Comparison of ENCODE assay signal across 8 mouse cellular contexts in the genomic region with DNA sequence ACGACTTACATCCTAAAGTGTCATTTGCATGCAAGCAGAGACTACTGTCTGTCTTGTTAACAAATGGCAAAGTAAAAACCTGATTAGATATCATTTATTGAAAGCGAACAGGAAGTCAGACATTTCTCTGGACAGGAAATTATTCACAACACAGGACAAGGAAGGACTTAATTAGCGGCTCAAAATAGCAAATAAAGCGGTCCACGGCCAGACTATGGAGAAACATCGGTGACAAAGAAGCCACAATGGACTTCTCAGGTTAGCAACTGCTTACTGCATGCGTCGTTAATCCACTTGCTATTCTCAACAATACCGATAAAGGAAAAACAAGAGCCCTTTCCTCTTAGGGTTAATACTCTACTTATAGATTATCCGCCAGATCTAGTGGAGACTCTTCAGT. TPM values are rescaled to one million over a fixed set of nuclear protein-coding genes. Genes with fewer than 3 reads are reported as not detected.
DNase-seq lines count a peak whose midpoint lies in the region; ATAC-seq lines count a peak whose summit lies in the region.

No protein-coding gene starts in this region.

- no peak for DNase-seq in neural tube, embryonic 11.5 days (ENCODE audit: low spot score)
- DNase-seq in neural tube, embryonic 10.5 days (ENCODE audit: extremely low spot score, low spot score): no peak
- no peak for DNase-seq in embryonic facial prominence, embryonic 14.5 days (ENCODE audit: low spot score)
- no peak for DNase-seq in gastrocnemius, postnatal 4 days (ENCODE audit: low spot score in 2 of 2)
- DNase-seq in left cerebral cortex, postnatal 36 days (ENCODE audit: low spot score in 2 of 2): no peak

- no peaks in the 10 kb centered on the region for H3K4me1 ChIP-seq in neural tube, embryonic 11.5 days (ENCODE audit: control insufficient read depth, insufficient read depth, low read length)
- H3K4me1 ChIP-seq in embryonic facial prominence, embryonic 14.5 days (ENCODE audit: control insufficient read depth, insufficient read depth, low read length): peaks cover 15% of the 10 kb centered on the region
- H3K4me1 ChIP-seq in limb, embryonic 12.5 days (replicated peaks): peaks cover 16% of the 10 kb centered on the region
- peaks cover 9% of the 10 kb centered on the region for H3K4me1 ChIP-seq in stomach, embryonic 15.5 days

- intact Hi-C loops in left cerebral cortex, postnatal 36 days (cut with DNase I): loop anchor here (1.0 to 5.0 kb wide), 2 partner anchors 44 to 1977 kb away; partner anchors contain the start of genes Dhodh and Psmd7

- peaks cover 5% of the 10 kb centered on the region; the same call in 1 of the 2 replicates for H3K36me3 ChIP-seq in neural tube, embryonic 11.5 days (ENCODE audit: control insufficient read depth, insufficient read depth, low read length)
- H3K36me3 ChIP-seq in embryonic facial prominence, embryonic 14.5 days (ENCODE audit: control insufficient read depth, insufficient read depth, low read length): peaks cover 40% of the 10 kb centered on the region
- peaks cover 40% of the 10 kb centered on the region for H3K36me3 ChIP-seq in limb, embryonic 12.5 days
- peaks cover 24% of the 10 kb centered on the region for H3K36me3 ChIP-seq in stomach, embryonic 15.5 days

- peak overlapping the region; percentile 94 for H3K4me3 ChIP-seq in neural tube, embryonic 11.5 days (ENCODE audit: low read depth, low read length)
- peak overlapping the region; percentile 72 for H3K4me3 ChIP-seq in embryonic facial prominence, embryonic 14.5 days (ENCODE audit: low read depth, low read length)
- peak overlapping the region; percentile 89 for H3K4me3 ChIP-seq in limb, embryonic 12.5 days (replicated peaks)
- peak overlapping the region; percentile 90 for H3K4me3 ChIP-seq in stomach, embryonic 15.5 days (replicated peaks)

- peak overlapping the region; percentile 83 for H3K4me2 ChIP-seq in neural tube, embryonic 11.5 days (ENCODE audit: low read depth)
- H3K4me2 ChIP-seq in embryonic facial prominence, embryonic 14.5 days (ENCODE audit: low read depth, low read length): peak overlapping the region; percentile 82
- peak overlapping the region; percentile 80 for H3K4me2 ChIP-seq in limb, embryonic 12.5 days
- peak overlapping the region; percentile 73 for H3K4me2 ChIP-seq in stomach, embryonic 15.5 days

- no peak for ATAC-seq in neural tube, embryonic 11.5 days (ENCODE audit: insufficient read depth, low FRiP score, low TSS enrichment)
- no peak for ATAC-seq in embryonic facial prominence, embryonic 14.5 days (ENCODE audit: low read depth)
- no peak for ATAC-seq in limb, embryonic 12.5 days (ENCODE audit: insufficient number of reproducible peaks, insufficient read depth, low FRiP score, low TSS enrichment, low read depth)
- no peak for ATAC-seq in stomach, embryonic 15.5 days (ENCODE audit: insufficient read depth, low FRiP score, low read depth)
- no peak for ATAC-seq in frontal cortex, adult (ENCODE audit: low TSS enrichment)

- WGBS in neural tube, embryonic 11.5 days: 5% methylated on average over 10 of the region's 10 CpGs
- WGBS in embryonic facial prominence, embryonic 14.5 days: 4% methylated on average over 10 of the region's 10 CpGs
- WGBS in limb, embryonic 12.5 days: 4% methylated on average over 10 of the region's 10 CpGs
- 3% methylated on average over 10 of the region's 10 CpGs for WGBS in stomach, embryonic 15.5 days

- H3K9ac ChIP-seq in neural tube, embryonic 11.5 days (ENCODE audit: low read length): peak overlapping the region; percentile 96
- peak overlapping the region; percentile 91 for H3K9ac ChIP-seq in embryonic facial prominence, embryonic 14.5 days (ENCODE audit: low read depth, low read length)
- peak overlapping the region; percentile 93 for H3K9ac ChIP-seq in limb, embryonic 12.5 days (replicated peaks)
- peak overlapping the region; percentile 91 for H3K9ac ChIP-seq in stomach, embryonic 15.5 days

- no peaks in the 10 kb centered on the region for H3K27me3 ChIP-seq in neural tube, embryonic 11.5 days (ENCODE audit: control insufficient read depth, insufficient read depth, low read length)
- no peaks in the 10 kb centered on the region for H3K27me3 ChIP-seq in embryonic facial prominence, embryonic 14.5 days (replicated peaks; ENCODE audit: control insufficient read depth, insufficient read depth, low read length)
- H3K27me3 ChIP-seq in limb, embryonic 12.5 days: no peaks in the 10 kb centered on the region
- H3K27me3 ChIP-seq in stomach, embryonic 15.5 days (replicated peaks): no peaks in the 10 kb centered on the region

- no peaks in the 10 kb centered on the region for H3K9me3 ChIP-seq in neural tube, embryonic 11.5 days (ENCODE audit: control insufficient read depth, low read length)
- no peaks in the 10 kb centered on the region for H3K9me3 ChIP-seq in embryonic facial prominence, embryonic 14.5 days (ENCODE audit: control insufficient read depth, low read length)
- H3K9me3 ChIP-seq in limb, embryonic 12.5 days: no peaks in the 10 kb centered on the region
- no peaks in the 10 kb centered on the region for H3K9me3 ChIP-seq in stomach, embryonic 15.5 days

- H3K27ac ChIP-seq in neural tube, embryonic 11.5 days (ENCODE audit: low read depth, low read length): no peak overlapping the region
- H3K27ac ChIP-seq in embryonic facial prominence, embryonic 14.5 days (replicated peaks; ENCODE audit: low read depth, low read length): peak overlapping the region; percentile 87
- no peak overlapping the region; the same call in 1 of the 2 replicates for H3K27ac ChIP-seq in limb, embryonic 12.5 days
- peak overlapping the region; percentile 95 for H3K27ac ChIP-seq in stomach, embryonic 15.5 days

RNA-seq across cellular contexts. Expression of gene Dhx38, which starts 0.9 kb away (rescaled TPM):
- 25.0 and 27.1 TPM in 2 replicates for polyA plus RNA-seq in neural tube, embryonic 11.5 days (2014; fragmentation: Nextera tagmentation; extraction: Ambion mirVana)
- 17.4 and 19.5 TPM in 2 replicates for polyA plus RNA-seq in embryonic facial prominence, embryonic 14.5 days (2014; fragmentation: Nextera tagmentation; extraction: Ambion mirVana)
- polyA plus RNA-seq in limb, embryonic 12.5 days (2016; fragmentation: Nextera tagmentation; extraction: Ambion mirVana): 35.9 and 37.3 TPM in 2 replicates
- 19.0 and 21.5 TPM in 2 replicates for polyA plus RNA-seq in stomach, embryonic 15.5 days (2015; fragmentation: Nextera tagmentation; extraction: Ambion mirVana)
- total RNA-seq in gastrocnemius, postnatal 4 days (2021): 10 to 100 TPM; 19.4 to 22.5 TPM
- 10 to 100 TPM; 29.8 to 30.6 TPM for total RNA-seq in left cerebral cortex, postnatal 36 days (2021)

RNA-seq across cellular contexts. Expression of gene Txnl4b, which starts 0.9 kb away (rescaled TPM):
- 32.2 and 33.1 TPM in 2 replicates for polyA plus RNA-seq in neural tube, embryonic 11.5 days (2014; fragmentation: Nextera tagmentation; extraction: Ambion mirVana)
- polyA plus RNA-seq in embryonic facial prominence, embryonic 14.5 days (2014; fragmentation: Nextera tagmentation; extraction: Ambion mirVana): 23.5 and 25.4 TPM in 2 replicates
- polyA plus RNA-seq in limb, embryonic 12.5 days (2016; fragmentation: Nextera tagmentation; extraction: Ambion mirVana): 20.0 and 22.7 TPM in 2 replicates
- polyA plus RNA-seq in stomach, embryonic 15.5 days (2015; fragmentation: Nextera tagmentation; extraction: Ambion mirVana): 22.1 and 23.3 TPM in 2 replicates
- total RNA-seq in gastrocnemius, postnatal 4 days (2021): 1 to 10 TPM; 7.7 to 9.2 TPM
- total RNA-seq in left cerebral cortex, postnatal 36 days (2021): 10 to 100 TPM; 14.0 to 16.6 TPM

RNA-seq across cellular contexts. Expression of gene Hp, which starts 14.2 kb away (rescaled TPM):
- polyA plus RNA-seq in neural tube, embryonic 11.5 days (2014; fragmentation: Nextera tagmentation; extraction: Ambion mirVana): 0.92 and 1.3 TPM in 2 replicates
- 2.3 and 4.3 TPM in 2 replicates for polyA plus RNA-seq in embryonic facial prominence, embryonic 14.5 days (2014; fragmentation: Nextera tagmentation; extraction: Ambion mirVana)
- 0.70 and 1.6 TPM in 2 replicates for polyA plus RNA-seq in limb, embryonic 12.5 days (2016; fragmentation: Nextera tagmentation; extraction: Ambion mirVana)
- 12.6 and 14.8 TPM in 2 replicates for polyA plus RNA-seq in stomach, embryonic 15.5 days (2015; fragmentation: Nextera tagmentation; extraction: Ambion mirVana)
- 10 to 100 TPM in 1 of 2 experiments, 1 to 10 TPM in 1; 8.1 to 27.6 TPM for total RNA-seq in gastrocnemius, postnatal 4 days (2021)
- total RNA-seq in left cerebral cortex, postnatal 36 days (2021): not detected

RNA-seq across cellular contexts. Expression of gene Dhodh, which starts 43.7 kb away (rescaled TPM):
- 40.1 and 45.9 TPM in 2 replicates for polyA plus RNA-seq in neural tube, embryonic 11.5 days (2014; fragmentation: Nextera tagmentation; extraction: Ambion mirVana)
- polyA plus RNA-seq in embryonic facial prominence, embryonic 14.5 days (2014; fragmentation: Nextera tagmentation; extraction: Ambion mirVana): 34.7 and 39.3 TPM in 2 replicates
- 54.9 and 56.0 TPM in 2 replicates for polyA plus RNA-seq in limb, embryonic 12.5 days (2016; fragmentation: Nextera tagmentation; extraction: Ambion mirVana)
- polyA plus RNA-seq in stomach, embryonic 15.5 days (2015; fragmentation: Nextera tagmentation; extraction: Ambion mirVana): 41.1 and 41.8 TPM in 2 replicates
- total RNA-seq in gastrocnemius, postnatal 4 days (2021): 10 to 100 TPM; 16.3 to 16.8 TPM
- total RNA-seq in left cerebral cortex, postnatal 36 days (2021): 10 to 100 TPM; 18.1 to 19.3 TPM

RNA-seq across cellular contexts. Expression of gene Pkd1l3, which starts 49.6 kb away (rescaled TPM):
- 0.18 TPM in 1 of 2 replicates, not detected in the other for polyA plus RNA-seq in neural tube, embryonic 11.5 days (2014; fragmentation: Nextera tagmentation; extraction: Ambion mirVana)
- 0.24 TPM in 1 of 2 replicates, not detected in the other for polyA plus RNA-seq in embryonic facial prominence, embryonic 14.5 days (2014; fragmentation: Nextera tagmentation; extraction: Ambion mirVana)
- polyA plus RNA-seq in limb, embryonic 12.5 days (2016; fragmentation: Nextera tagmentation; extraction: Ambion mirVana): 0.04 and 0.14 TPM in 2 replicates
- polyA plus RNA-seq in stomach, embryonic 15.5 days (2015; fragmentation: Nextera tagmentation; extraction: Ambion mirVana): 0.08 and 0.09 TPM in 2 replicates
- total RNA-seq in gastrocnemius, postnatal 4 days (2021): not detected
- 1 to 10 TPM in 1 of 2 experiments, under 1 TPM in 1; 0.93 to 1.3 TPM for total RNA-seq in left cerebral cortex, postnatal 36 days (2021)

Comparison
In these comparisons a context has a peak if more than half of its experiments do, and no peak if none do; other contexts are left out.
1. H3K27ac ChIP-seq: peak in embryonic facial prominence, embryonic 14.5 days (single experiment) and stomach, embryonic 15.5 days (single experiment); none in neural tube, embryonic 11.5 days (single experiment) and limb, embryonic 12.5 days (single experiment).
2. Peak in every context shown above with its lines, with median percentiles within 50 percentile points of each other: H3K4me2 ChIP-seq, H3K4me3 ChIP-seq and H3K9ac ChIP-seq.